Mouse (Mus musculus) megakaryocyte, embryonic 14.5 days (primary cell): Measurements from ENCODE around the gene Grin2d.

Experiments used
- FLI1 ChIP-seq: IDR thresholded peaks from 2 replicates; pipeline ENCODE4 v1.6.1; 2012; ENCODE audit warnings: low read length, inconsistent platforms, mixed read lengths
- GATA1 ChIP-seq: IDR thresholded peaks from 3 replicates; pipeline ENCODE4 v1.6.1; 2012; ENCODE audit warnings: mixed read lengths, low read length, inconsistent platforms, borderline replicate concordance

GRCm38 (mm10) chr7:45793969-45794585 lies 84.1 kb downstream of the Grin2d start:
- no peak for TF ChIP-seq GATA1
- TF ChIP-seq FLI1: no peak
